Mouse (Mus musculus) hindbrain, embryonic 15.5 days (tissue): ENCODE measurements around the gene Arhgap8. TPM values are rescaled to one million over a fixed set of nuclear protein-coding genes. Genes with fewer than 3 reads are reported as not detected.

ENCODE experiments used
- ATAC-seq: fragments of 200-750 bp; cut with Nextera tagmentation; 2 replicates; pipeline ENCODE4 v1.8.0; 2017; ENCODE audit warnings: low read depth, moderate number of reproducible peaks, moderate TSS enrichment; ENCODE audit not compliant: low FRiP score
- H3K27ac ChIP-seq: fragments of 300-500 bp; sonication (generic); replicated peaks from 2 replicates; pipeline ENCODE4 v1.5.1; 2015; ENCODE audit warnings: mild to moderate bottlenecking, inconsistent platforms
- H3K27me3 ChIP-seq: fragments of 300-500 bp; sonication (generic); 2 replicates; pipeline ENCODE4 v1.6.1; 2015; ENCODE audit warnings: control low read depth, inconsistent platforms
- H3K36me3 ChIP-seq: fragments of 300-500 bp; sonication (generic); 2 replicates; pipeline ENCODE4 v1.6.1; 2015; ENCODE audit warnings: control low read depth, inconsistent platforms
- H3K4me1 ChIP-seq: fragments of 300-500 bp; sonication (generic); replicated peaks from 2 replicates; pipeline ENCODE4 v1.6.1; 2015; ENCODE audit warnings: control low read depth, inconsistent platforms
- H3K4me2 ChIP-seq: fragments of 300-500 bp; sonication (generic); 2 replicates; pipeline ENCODE4 v1.6.1; 2015; ENCODE audit warnings: moderate library complexity, mild to moderate bottlenecking, inconsistent platforms
- H3K4me3 ChIP-seq: fragments of 300-500 bp; sonication (generic); 2 replicates; pipeline ENCODE4 v1.5.1; 2015; ENCODE audit warnings: mild to moderate bottlenecking, inconsistent platforms
- H3K9ac ChIP-seq: fragments of 300-500 bp; sonication (generic); 2 replicates; pipeline ENCODE4 v1.6.1; 2015; ENCODE audit warnings: inconsistent platforms
- H3K9me3 ChIP-seq: fragments of 300-500 bp; sonication (generic); 2 replicates; pipeline ENCODE4 v1.6.1; 2016; ENCODE audit warnings: control low read depth, inconsistent platforms
- WGBS: fragments of 180-500 bp; shearing (Covaris S2); methylation state at CpG from one replicate; pipeline ENCODE4 v1.1.7; 2015; 5-methylcytosine and 5-hydroxymethylcytosine counted together
- polyA plus RNA-seq: library from polyadenylated mRNA; unstranded; fragments of >200 nt; fragmentation: Nextera tagmentation; extraction: Ambion mirVana; gene quantifications from 2 replicates; pipeline ENCODE4 v1.2.1, GENCODE M21; 2015

Gene Arhgap8
- polyA plus RNA-seq, 1 experiment from 2014 or later, result 0.92 TPM

GRCm38 (mm10) chr15:84815171-84815570 is 95.3 kb downstream of the Arhgap8 start:
- 17% methylated on average over 4 of the region's 4 CpGs for WGBS
- H3K4me2 ChIP-seq, result no peak overlapping the region
- H3K27me3 ChIP-seq, result no peaks in the 10 kb centered on the region
- H3K9me3 ChIP-seq, result no peaks in the 10 kb centered on the region
- no peak overlapping the region for H3K9ac ChIP-seq
- no peaks in the 10 kb centered on the region for H3K36me3 ChIP-seq
- H3K4me1 ChIP-seq, result peaks cover 66% of the 10 kb centered on the region
- peak overlapping the region; percentile 69 for H3K27ac ChIP-seq
- no peak for ATAC-seq
- no peak overlapping the region for H3K4me3 ChIP-seq

GRCm38 (mm10) chr15:84817589-84817988 is 97.7 kb downstream of the Arhgap8 start:
- Histone ChIP-seq H3K4me2 (no peak overlapping the region), H3K27ac (no peak overlapping the region), H3K4me1 (peaks cover 52% of the 10 kb centered on the region), H3K9ac (no peak overlapping the region), H3K27me3 (no peaks in the 10 kb centered on the region), H3K9me3 (no peaks in the 10 kb centered on the region), H3K36me3 (no peaks in the 10 kb centered on the region), H3K4me3 (no peak overlapping the region)
- WGBS, result 69% methylated on average over 3 of the region's 3 CpGs
- no peak for ATAC-seq

GRCm38 (mm10) chr15:84818284-84818683 is 98.4 kb downstream of the Arhgap8 start:
- H3K4me2 ChIP-seq, result no peak overlapping the region

GRCm38 (mm10) chr15:84820811-84821210 is 101.0 kb downstream of the Arhgap8 start:
- H3K9ac ChIP-seq, result no peak overlapping the region
- no peak overlapping the region for H3K4me2 ChIP-seq
- H3K4me3 ChIP-seq, result no peak overlapping the region
- H3K4me1 ChIP-seq, result peaks cover 21% of the 10 kb centered on the region
- ATAC-seq, result no peak
- WGBS, result 76% methylated on average over 4 of the region's 4 CpGs
- H3K9me3 ChIP-seq, result no peaks in the 10 kb centered on the region
- no peaks in the 10 kb centered on the region for H3K27me3 ChIP-seq
- H3K36me3 ChIP-seq, result no peaks in the 10 kb centered on the region
- H3K27ac ChIP-seq, result no peak overlapping the region

More at GRCm38 (mm10) chr15:84818284-84818683, 98.4 kb downstream of the Arhgap8 start:
- H3K4me3 ChIP-seq, result no peak overlapping the region
- no peaks in the 10 kb centered on the region for H3K36me3 ChIP-seq
- no peaks in the 10 kb centered on the region for H3K27me3 ChIP-seq
- ATAC-seq, result no peak
- no peaks in the 10 kb centered on the region for H3K9me3 ChIP-seq
- 48% methylated on average over 11 of the region's 11 CpGs for WGBS
- no peak overlapping the region for H3K27ac ChIP-seq
- H3K9ac ChIP-seq, result no peak overlapping the region
- H3K4me1 ChIP-seq, result peaks cover 45% of the 10 kb centered on the region

Other genes with a start within 250 kb of the Arhgap8 start
- 59.9 and 66.1 TPM in 2 replicates for gene Rtl6, start 162.2 kb upstream of the Arhgap8 start, polyA plus RNA-seq
- gene Prr5, start 50.4 kb upstream of the Arhgap8 start, polyA plus RNA-seq, result 27.1 and 31.3 TPM in 2 replicates
- gene Phf21b, start 136.0 kb downstream of the Arhgap8 start, polyA plus RNA-seq, result 4.0 and 4.4 TPM in 2 replicates
- gene Gm29666, start 200.0 kb downstream of the Arhgap8 start, polyA plus RNA-seq, result 0.98 and 1.0 TPM in 2 replicates
- gene Nup50, start 203.4 kb downstream of the Arhgap8 start, polyA plus RNA-seq, result 25.2 and 25.5 TPM in 2 replicates